Mouse (Mus musculus): ENCODE data around the gene Slc15a2.

GRCm38 (mm10) chr16:36775658-36776057 lies 9.1 kb downstream of the Slc15a2 start:
- TF ChIP-seq CTCF (IDR thresholded peaks at IDR 0.05; ENCODE audit: low read depth, low read length): no peak
- no peak for TF ChIP-seq TAL1 (conservative IDR thresholded peaks at IDR 0.05; ENCODE audit: low read depth, low read length)
- TF ChIP-seq GATA1 (IDR thresholded peaks at IDR 0.05; ENCODE audit: borderline replicate concordance, low read length): no peak
- TF ChIP-seq GATA2 (IDR thresholded peaks at IDR 0.05; ENCODE audit: borderline replicate concordance, low read depth, low read length): no peak
- no peak for TF ChIP-seq POLR2AphosphoS5 (IDR thresholded peaks at IDR 0.05; ENCODE audit: insufficient replicate concordance, low read depth, low read length)

Data from G1E (cell line).